Mouse (Mus musculus) thymus, adult 18-20 months (tissue): ENCODE measurements around the gene Btbd16.

Experiments used
- DNase-seq, 2 experiments: peaks; one replicate each; pipeline ENCODE4 v3.0.0; 2022; ENCODE audit warnings: mixed read lengths in 2 of 2

The Btbd16 gene

DNA sequence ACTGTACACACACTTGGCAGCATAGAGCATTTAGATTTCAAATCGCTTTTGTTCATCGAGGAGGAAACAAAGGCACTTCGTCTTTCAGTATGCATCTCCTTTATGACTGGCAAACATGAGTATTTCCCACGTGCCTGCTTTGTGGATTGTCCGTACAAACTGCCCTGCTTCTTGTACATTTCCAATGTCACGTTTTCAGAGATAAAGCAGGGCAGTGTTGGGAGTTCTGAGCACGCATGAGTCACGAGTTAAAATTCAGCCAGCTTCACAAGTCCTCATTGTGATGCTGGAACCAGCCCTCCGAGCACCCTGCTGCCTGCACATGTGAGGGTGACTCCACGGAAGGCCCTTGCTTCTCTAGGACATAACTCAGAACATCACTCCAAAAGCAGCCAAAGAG, 45.8 kb downstream of the Btbd16 start:
- DNase-seq, result no peak

DNA sequence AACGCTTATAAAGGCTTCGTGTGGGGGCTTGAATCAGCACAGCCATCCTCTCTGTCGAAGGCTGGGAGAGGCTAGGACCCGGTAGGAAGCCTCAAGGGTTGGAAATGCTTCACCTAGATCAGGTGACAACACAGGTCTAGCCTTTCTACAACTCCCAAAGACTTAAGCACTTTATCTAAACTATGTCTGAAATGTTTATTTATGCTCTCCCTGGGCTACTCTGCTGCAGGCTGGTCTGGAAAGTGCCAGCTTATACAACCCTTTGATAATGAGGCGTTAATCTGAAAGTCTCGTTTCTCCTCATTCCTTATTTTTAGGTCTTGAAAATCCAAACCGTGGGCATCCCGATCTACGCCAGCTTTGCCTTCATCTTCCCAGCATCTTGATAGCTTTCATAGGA, 50.1 kb downstream of the Btbd16 start:
- no peak for DNase-seq

DNA sequence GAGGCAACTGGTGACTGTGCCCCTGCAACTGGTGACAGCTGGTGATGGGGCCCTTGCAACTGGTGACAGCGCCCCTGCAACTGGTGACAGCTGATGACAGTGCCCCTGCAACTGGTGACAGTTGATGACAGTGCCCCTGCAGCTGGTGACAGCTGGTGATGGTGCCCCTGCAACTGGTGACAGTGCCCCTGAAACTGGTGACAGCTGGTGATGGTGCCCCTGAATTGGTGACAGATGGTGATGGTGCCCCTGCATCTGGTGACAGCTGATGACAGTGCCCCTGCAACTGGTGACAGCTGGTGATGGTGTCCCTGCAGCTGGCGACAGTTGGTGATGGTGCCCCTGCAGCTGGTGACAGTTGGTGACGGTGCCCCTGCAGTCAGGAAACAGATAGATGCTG, 52.5 kb downstream of the Btbd16 start:
- no peak for DNase-seq

DNA sequence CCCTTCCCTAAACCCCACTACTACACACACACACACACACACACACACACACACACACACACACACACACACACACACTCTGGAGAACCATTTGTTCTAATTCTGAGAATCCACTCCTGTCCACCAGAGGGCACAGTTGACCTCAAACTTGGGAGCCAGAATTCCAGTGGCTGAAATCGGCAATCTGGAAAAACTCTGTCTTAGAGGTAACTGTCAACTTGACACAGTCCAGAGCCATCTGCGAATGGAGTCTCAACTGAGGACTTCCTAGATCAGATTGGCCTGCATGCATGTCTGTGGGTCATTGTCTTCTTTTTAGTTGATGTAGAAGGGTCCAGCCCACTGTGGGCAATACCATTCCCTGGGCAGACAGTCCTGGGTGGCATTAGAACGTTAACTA, 53.6 kb downstream of the Btbd16 start:
- no peak for DNase-seq

- DNase-seq, result no peak
Measured at GRCm38 (mm10) chr7:130827844-130828403, 54.1 kb downstream of the Btbd16 start.

DNA sequence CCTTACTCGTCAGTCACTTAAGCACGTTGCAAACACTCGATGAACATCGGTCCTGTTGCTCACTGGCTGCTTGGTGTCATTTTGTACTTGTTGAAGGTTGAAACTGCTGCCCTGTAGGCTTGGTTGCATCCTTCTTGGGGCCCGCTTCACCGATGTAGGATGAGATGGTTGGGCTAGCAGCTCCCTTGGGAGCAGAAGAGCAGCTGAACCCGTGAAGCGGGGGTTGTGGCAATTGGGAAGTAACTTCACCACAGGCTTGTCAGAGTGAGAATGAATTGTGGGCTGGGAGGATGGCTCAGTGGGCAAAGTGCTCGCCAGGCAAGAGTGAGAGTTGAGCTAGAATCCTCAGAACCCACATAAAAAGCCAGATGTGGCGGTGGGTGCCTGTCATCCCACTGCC, 54.6 kb downstream of the Btbd16 start:
- DNase-seq, result no peak

- DNase-seq, result no peak
Measured at GRCm38 (mm10) chr7:130831586-130831985, 57.7 kb downstream of the Btbd16 start.

DNA sequence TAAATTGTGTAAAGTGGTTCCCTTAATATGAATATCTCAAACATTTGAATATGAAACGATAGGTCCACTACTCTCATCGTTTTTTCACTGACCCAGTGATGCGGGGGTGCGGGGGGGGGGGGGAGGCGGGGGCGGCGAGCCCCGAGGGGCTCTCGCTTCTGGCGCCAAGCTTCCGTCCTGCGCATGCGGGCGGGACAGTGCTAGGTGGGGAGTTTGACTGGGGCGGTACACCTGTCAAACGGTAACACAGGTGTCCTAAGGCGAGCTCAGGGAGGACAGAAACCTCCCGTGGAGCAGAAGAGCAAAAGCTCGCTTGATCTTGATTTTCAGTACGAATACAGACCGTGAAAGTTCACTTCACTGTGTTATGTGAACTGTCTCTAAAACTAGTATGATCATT, 60.4 kb downstream of the Btbd16 start:
- DNase-seq, result no peak

DNA sequence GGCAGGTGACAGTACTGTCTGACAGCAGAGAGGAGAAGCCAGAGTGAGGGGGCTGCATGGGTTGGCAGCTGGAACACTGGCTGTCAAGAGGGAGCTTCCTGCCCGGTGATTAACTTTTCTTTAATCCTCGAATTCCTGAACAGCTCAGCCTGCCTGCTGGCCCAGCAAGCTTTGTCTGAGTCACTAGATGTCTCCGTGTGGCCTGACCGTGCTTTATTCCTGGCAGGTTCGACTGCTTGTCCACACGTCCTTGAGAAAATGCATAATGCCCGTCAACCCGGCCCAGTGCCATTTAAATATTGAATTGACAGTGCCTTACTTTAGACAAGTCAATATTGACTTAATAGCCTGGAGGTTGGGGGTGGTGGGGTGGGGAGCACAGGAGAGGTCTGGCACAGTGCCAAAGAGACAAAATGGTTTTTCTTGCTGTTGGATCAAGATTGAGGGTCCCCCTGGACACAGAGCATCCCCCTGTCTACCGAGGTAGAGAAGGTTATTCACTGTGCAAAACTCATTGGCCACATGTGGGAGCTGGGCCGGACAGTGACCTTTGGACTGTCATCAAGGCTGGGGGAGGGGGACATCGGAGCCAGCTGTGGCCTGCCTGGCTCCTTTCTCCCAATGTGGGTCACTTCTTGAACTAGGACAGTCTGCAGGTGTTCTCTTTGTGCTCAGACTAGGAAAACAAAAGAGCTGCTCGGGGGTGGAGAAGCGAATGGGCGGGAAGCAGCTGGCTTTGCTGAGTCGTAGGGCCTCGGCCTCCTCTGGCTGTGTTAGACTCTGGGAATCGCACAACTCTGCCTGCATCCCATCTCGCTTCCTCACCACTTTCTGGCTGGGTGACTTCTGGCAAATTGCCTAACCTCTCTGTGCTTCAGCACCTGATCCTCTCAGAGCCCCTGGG, 61.3 kb downstream of the Btbd16 start:
- no peak for DNase-seq

DNA sequence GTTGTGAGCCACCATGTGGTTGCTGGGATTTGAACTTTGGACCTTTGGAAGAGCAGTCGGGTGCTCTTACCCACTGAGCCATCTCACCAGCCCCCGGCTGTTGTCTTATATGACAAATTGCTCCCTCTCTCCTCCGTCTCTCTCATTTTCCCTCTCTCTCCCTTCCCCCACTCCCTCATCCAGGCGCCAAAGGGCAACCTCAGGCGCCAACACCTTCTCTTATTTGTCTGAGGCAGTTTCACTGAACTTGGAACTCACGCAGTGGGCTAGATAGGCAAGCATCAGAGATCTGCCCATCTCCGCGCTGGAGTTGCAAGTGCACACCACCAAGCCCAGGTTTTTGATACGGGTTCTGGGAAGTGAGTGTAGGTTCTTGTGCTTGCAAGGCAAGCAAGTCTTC, 62.2 kb downstream of the Btbd16 start:
- no peak for DNase-seq

DNA sequence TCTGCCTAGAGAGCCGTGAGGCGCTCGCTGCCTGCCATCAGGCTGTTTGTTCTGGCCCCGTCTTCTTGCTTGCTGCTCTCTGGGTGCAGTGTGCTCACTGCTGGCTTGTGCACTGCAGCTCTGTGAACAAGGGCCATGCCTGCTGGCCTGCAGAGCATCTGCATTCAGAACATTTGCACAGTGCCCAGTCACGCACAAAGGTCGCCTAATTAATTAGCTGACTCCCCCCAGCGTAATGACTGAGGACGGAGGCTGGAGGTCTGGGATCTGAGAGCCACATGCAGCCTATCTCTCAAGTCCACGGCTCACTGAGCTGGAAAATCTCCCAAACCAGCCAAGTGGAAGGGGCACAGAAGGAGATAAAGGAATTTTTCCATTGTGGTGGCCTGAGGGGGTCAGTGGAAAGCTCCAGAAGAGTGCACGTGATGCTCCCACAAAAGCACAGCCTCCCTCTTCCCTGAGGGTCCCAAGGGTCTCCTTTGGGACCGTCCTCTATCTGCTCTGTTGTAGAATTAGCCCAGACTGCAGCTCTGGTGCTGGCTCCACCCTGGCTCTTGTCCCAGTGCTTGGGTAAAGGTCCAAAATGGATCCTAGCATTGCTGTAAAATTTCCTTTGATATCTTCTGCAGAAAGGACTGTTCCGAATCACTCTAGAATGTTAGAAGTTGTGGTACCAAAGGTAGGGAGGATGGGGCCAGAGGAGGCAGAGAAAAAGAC, 64.2 kb downstream of the Btbd16 start:
- no peak for DNase-seq

GRCm38 (mm10) chr7:130838658-130839025, 64.8 kb downstream of the Btbd16 start:
- no peak for DNase-seq

GRCm38 (mm10) chr7:130839380-130840100, 65.7 kb downstream of the Btbd16 start:
- no peak for DNase-seq

- DNase-seq, result no peak
Measured at GRCm38 (mm10) chr7:130847164-130847718, 73.4 kb downstream of the Btbd16 start.

GRCm38 (mm10) chr7:130854684-130855292, 80.9 kb downstream of the Btbd16 start:
- no peak for DNase-seq

- no peak for DNase-seq
Measured at GRCm38 (mm10) chr7:130855681-130856080, 81.8 kb downstream of the Btbd16 start.

DNA sequence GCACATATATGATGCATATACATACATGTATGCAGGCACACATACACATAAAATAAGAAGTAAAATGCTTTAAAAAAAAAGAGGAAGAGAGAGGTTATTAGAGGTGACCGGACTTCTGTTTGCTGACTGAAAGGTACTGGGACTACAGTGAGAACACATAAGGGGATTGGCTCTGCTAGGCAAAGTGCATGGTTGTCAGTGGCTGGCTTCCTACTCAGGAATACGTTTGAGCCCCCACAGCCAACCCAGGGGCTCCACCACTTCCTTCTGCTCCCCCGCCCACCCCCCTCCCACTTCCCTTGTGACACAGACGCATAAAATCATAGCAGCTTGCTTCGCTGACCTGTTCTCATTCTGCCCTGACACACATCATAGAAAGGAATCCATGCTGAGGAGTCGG, 84.1 kb downstream of the Btbd16 start:
- DNase-seq, result no peak

DNA sequence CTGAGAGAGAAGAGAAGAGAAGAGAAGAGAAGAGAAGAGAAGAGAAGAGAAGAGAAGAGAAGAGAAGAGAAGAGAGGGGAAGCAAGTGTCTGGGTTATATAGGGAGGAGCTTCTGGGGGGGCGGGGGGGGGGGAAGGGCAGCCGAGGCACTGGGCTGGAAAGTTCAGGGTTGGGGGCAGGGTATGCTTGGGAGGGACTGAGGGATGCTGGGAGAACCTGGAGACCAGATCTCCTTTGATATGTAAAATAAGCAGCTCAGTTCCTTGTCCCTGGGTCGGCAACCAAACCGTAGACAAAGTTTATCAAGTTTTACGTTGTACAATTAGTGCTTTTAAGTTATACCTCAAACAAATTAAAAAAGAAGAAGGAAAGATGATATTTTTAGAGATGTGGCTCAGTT, 86.1 kb downstream of the Btbd16 start:
- no peak for DNase-seq

GRCm38 (mm10) chr7:130860721-130861142, 86.9 kb downstream of the Btbd16 start:
- no peak for DNase-seq

- no peak for DNase-seq
Measured at GRCm38 (mm10) chr7:130862501-130862900, 88.6 kb downstream of the Btbd16 start.

GRCm38 (mm10) chr7:130864711-130865110, 90.8 kb downstream of the Btbd16 start:
- DNase-seq, result no peak
